Mouse (Mus musculus) retina, adult 2 months (tissue): ENCODE results near the gene Foxp1.
A peak's percentile ranks its signal among the peaks of the same experiment; 100 is the strongest.

ENCODE experiments used
- DNase-seq: peaks from one replicate; pipeline ENCODE4 v3.0.0-alpha.2; 2012; ENCODE audit warnings: low read depth, low spot score

The Foxp1 gene

GRCm38 (mm10) chr6:99522359-99523108 is at the start of gene Foxp1:
Gene Foxp1, minus strand, starts transcription at chr6:99522721.
- DNase-seq: peak; percentile 88

- DNase-seq: no peak
Observed at GRCm38 (mm10) chr6:99572071-99572470, 49.5 kb upstream of the Foxp1 start.

GRCm38 (mm10) chr6:99566921-99567320 is 44.4 kb upstream of the Foxp1 start:
- no peak for DNase-seq

- DNase-seq: no peak
Observed at GRCm38 (mm10) chr6:99564766-99565165, 42.2 kb upstream of the Foxp1 start.

- DNase-seq: no peak
Observed at GRCm38 (mm10) chr6:99556950-99557349, 34.4 kb upstream of the Foxp1 start.

- DNase-seq: no peak
Observed at GRCm38 (mm10) chr6:99552816-99553215, 30.3 kb upstream of the Foxp1 start.

GRCm38 (mm10) chr6:99546416-99546815 is 23.9 kb upstream of the Foxp1 start:
- DNase-seq: no peak

- DNase-seq: no peak
Observed at GRCm38 (mm10) chr6:99545437-99545836, 22.9 kb upstream of the Foxp1 start.

GRCm38 (mm10) chr6:99541105-99541504 is 18.6 kb upstream of the Foxp1 start:
- DNase-seq: no peak

GRCm38 (mm10) chr6:99540653-99541052 is 18.1 kb upstream of the Foxp1 start:
- no peak for DNase-seq

GRCm38 (mm10) chr6:99540146-99540545 is 17.6 kb upstream of the Foxp1 start:
- no peak for DNase-seq

- DNase-seq: no peak
Observed at GRCm38 (mm10) chr6:99538194-99538941, 15.8 kb upstream of the Foxp1 start.

GRCm38 (mm10) chr6:99534211-99534745 is 11.8 kb upstream of the Foxp1 start:
- no peak for DNase-seq

- DNase-seq: no peak
Observed at GRCm38 (mm10) chr6:99532458-99532857, 9.9 kb upstream of the Foxp1 start.

GRCm38 (mm10) chr6:99528972-99529371 is 6.5 kb upstream of the Foxp1 start:
- no peak for DNase-seq

GRCm38 (mm10) chr6:99527457-99528105 is 5.1 kb upstream of the Foxp1 start:
- no peak for DNase-seq

GRCm38 (mm10) chr6:99525351-99525750 is 2.8 kb upstream of the Foxp1 start:
- DNase-seq: no peak

- no peak for DNase-seq
Observed at GRCm38 (mm10) chr6:99523679-99524370, 1.3 kb upstream of the Foxp1 start.

GRCm38 (mm10) chr6:99523109-99523632 is 650 bp upstream of the Foxp1 start:
- no peak for DNase-seq

GRCm38 (mm10) chr6:99521641-99522358 is 721 bp downstream of the Foxp1 start:
- no peak for DNase-seq
